Mouse (Mus musculus) heart, embryonic 10.5 days (tissue): ENCODE data around the gene Pla1a. TPM values are rescaled to one million over a fixed set of nuclear protein-coding genes. Genes with fewer than 3 reads are reported as not detected.

Source experiments
- DNase-seq: peaks from one replicate; pipeline ENCODE4 v3.0.0-alpha.2; 2017; ENCODE audit warnings: low spot score
- H3K27ac ChIP-seq: fragments of 300-500 bp; sonication (generic); 2 replicates; pipeline ENCODE4 v1.5.1; 2016; ENCODE audit warnings: mild to moderate bottlenecking
- H3K27me3 ChIP-seq: fragments of 300-500 bp; sonication (generic); 2 replicates; pipeline ENCODE4 v1.6.1; 2016; ENCODE audit warnings: mild to moderate bottlenecking; ENCODE audit not compliant: poor library complexity, insufficient read depth, severe bottlenecking
- H3K36me3 ChIP-seq: fragments of 300-500 bp; sonication (generic); 2 replicates; pipeline ENCODE4 v1.6.1; 2016; ENCODE audit warnings: mild to moderate bottlenecking, moderate library complexity
- H3K4me1 ChIP-seq: fragments of 300-500 bp; sonication (generic); 2 replicates; pipeline ENCODE4 v1.6.1; 2016; ENCODE audit warnings: mild to moderate bottlenecking
- H3K4me3 ChIP-seq: fragments of 300-500 bp; sonication (generic); 2 replicates; pipeline ENCODE4 v1.5.1; 2016; ENCODE audit warnings: mild to moderate bottlenecking, moderate library complexity
- H3K9me3 ChIP-seq: fragments of 300-500 bp; sonication (generic); 2 replicates; pipeline ENCODE4 v1.6.1; 2016; ENCODE audit warnings: mild to moderate bottlenecking, moderate library complexity
- WGBS: fragments of 180-500 bp; shearing (Covaris S2); methylation state at CpG from one replicate; pipeline ENCODE4 v1.1.7; 2016; 5-methylcytosine and 5-hydroxymethylcytosine counted together
- polyA plus RNA-seq: library from polyadenylated mRNA; unstranded; fragments of >200 nt; fragmentation: Nextera tagmentation; extraction: Ambion mirVana; gene quantifications from 2 replicates; pipeline ENCODE4 v1.2.1, GENCODE M21; 2016

Pla1a gene
- polyA plus RNA-seq, 1 experiment from 2014 or later: 0.19 TPM

DNA sequence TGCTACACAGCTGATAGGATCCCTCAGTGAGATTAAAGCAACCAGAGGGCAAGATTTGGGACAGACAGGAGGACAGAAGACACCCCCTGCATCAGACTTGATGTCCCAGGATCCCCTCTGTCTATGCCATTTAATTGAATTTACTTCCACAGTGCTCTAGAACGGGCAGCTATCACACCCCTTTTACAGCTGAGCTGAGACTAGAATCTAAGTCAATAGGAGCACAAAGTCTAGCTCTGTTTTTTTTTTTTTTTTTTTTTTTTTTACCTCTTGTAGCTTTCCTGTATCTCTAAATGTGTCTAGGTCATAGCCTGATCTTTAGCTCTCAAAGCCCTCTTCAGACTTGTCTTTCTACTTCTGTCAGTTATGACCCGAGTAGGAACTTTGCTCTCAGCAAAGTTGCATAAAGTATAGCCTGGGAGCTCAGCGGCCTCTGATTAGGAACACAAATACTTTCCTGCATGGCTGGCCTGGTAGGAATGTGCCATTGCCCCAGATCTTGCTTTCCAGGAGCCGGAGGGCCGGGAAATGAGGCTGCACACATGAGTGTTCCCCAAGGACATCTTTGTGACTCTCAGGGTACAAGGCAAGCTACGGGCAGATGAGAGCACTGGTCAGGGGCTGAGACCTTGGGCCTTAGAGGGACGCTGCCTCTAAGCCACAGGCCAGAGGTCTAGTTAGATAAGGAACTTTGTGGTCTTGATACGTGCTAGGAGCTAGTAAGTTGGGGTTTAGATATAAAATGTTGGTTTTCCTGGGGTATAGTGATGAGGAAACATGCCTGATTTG, 35.2 kb upstream of the Pla1a start:
- no peaks in the 10 kb centered on the region for H3K9me3 ChIP-seq
- H3K4me1 ChIP-seq: peaks cover 17% of the 10 kb centered on the region; the same call in 1 of the 2 replicates
- H3K4me3 ChIP-seq: no peak overlapping the region
- WGBS: 61% methylated on average over 8 of the region's 8 CpGs
- H3K27ac ChIP-seq: no peak overlapping the region
- DNase-seq: no peak
- no peaks in the 10 kb centered on the region for H3K36me3 ChIP-seq
- no peaks in the 10 kb centered on the region for H3K27me3 ChIP-seq

DNA sequence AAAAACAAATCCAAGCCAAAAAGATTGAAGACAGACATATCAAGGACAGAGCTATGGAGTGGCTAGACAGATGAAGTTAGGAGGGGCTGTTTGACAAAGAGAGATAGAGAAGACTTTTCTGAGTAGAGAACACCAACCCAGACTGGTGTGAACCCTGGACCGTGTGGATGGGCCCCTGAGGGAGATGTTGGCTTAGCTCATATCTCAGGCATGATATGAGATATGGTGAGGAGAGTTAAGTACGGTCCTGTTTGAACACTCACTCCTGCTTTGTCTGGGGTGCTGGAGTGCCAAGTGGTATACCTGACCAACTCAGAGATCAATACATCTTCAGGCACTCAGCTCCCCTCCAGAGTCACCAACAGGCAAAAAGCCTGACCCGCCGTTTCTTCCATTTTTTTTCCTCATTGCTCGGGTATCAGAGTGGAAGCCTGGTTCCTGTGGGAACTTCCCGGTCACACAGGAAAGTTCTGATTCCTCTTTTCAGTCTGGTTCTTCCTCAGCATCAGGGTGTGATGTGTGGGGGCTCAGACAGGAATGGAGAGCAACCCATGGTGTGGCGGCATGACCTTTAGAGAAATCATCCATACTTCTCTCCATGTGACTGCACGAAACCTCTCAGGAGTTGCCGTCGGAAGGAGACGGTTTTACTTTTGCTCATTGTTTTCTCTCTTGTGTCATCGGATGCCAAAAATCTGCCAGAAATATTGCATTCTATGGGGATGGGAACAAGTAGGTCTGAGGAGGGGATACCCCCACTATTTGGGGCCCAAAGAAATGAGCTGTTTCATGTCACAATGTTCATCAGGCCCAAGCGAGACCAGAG, 34.4 kb upstream of the Pla1a start:
- no peaks in the 10 kb centered on the region for H3K9me3 ChIP-seq
- H3K4me3 ChIP-seq: no peak overlapping the region
- H3K36me3 ChIP-seq: no peaks in the 10 kb centered on the region
- H3K4me1 ChIP-seq: peaks cover 17% of the 10 kb centered on the region; the same call in 1 of the 2 replicates
- H3K27me3 ChIP-seq: no peaks in the 10 kb centered on the region; the same call in 1 of the 2 replicates
- DNase-seq: no peak
- H3K27ac ChIP-seq: no peak overlapping the region
- WGBS: 75% methylated on average over 13 of the region's 13 CpGs

DNA sequence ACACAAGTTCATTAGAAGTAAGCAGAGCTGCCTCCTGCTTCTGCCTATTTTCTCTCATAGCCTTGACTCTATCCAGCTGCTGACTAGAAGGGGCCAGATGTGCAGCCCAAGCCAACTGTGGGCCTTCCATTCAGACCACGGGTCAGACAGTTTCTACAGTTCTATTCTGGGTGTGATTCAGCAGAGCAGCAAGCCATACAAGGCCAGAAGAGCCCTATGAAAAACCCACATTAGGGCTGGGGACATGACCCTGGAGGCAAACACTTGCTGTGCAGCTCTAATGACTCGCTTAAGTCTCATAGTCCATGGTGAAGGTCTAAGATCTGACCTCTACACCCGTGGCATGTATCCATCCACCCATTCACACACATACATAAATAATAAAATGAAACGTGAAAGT, 33.1 kb upstream of the Pla1a start:
- H3K4me1 ChIP-seq: peaks cover 17% of the 10 kb centered on the region; the same call in 1 of the 2 replicates
- no peak for DNase-seq
- 83% methylated on average over 4 of the region's 4 CpGs for WGBS

DNA sequence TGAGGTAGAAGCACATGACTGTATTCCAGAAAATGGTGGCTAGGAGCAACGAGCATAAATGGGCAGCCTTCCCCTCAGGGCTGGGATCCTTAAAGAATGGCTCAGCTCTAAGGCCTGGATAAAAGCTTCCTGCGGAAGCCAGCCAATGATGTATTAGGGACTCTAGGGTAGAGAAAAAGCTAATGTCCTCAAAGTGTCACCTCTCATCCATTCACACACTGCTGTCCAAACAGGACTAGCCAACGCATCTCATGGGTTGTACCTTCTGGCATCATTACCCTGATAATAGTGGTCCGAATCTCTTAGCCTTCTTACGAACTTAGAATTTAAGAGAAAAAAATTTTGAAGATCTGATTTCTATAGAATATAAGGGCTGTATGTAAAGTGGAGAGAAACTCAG, 30.4 kb upstream of the Pla1a start:
- WGBS: 86% methylated on average over 5 of the region's 5 CpGs

More for the DNA sequence above, 33.1 kb upstream of the Pla1a start:
- no peak overlapping the region for H3K4me3 ChIP-seq
- no peaks in the 10 kb centered on the region for H3K36me3 ChIP-seq
- no peaks in the 10 kb centered on the region; the same call in 1 of the 2 replicates for H3K27me3 ChIP-seq
- H3K27ac ChIP-seq: no peak overlapping the region
- H3K9me3 ChIP-seq: no peaks in the 10 kb centered on the region

DNA sequence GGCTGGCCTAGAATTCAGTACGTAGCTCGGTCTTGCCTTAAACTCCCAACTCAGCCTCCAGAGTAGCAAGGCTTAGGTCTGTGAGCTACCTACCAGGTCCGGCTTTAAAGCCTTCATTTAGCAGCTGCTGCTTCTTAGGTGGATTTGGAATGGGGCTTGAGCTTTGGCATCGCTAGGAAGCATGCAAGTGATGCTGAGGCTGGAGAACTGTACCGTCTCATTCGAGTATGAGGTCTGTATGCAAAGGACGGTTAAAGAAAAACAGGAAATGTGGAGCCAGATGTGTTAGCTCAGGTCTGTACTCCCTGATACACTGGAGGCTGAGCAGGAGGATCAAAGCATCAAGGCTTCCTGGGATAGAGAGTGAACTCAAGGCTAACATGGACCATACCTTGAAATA, 29.2 kb upstream of the Pla1a start:
- Histone ChIP-seq H3K4me3 (no peak overlapping the region), H3K27ac (no peak overlapping the region), H3K27me3 (no peaks in the 10 kb centered on the region; the same call in 1 of the 2 replicates), H3K9me3 (no peaks in the 10 kb centered on the region), H3K4me1 (peaks cover 2% of the 10 kb centered on the region; the same call in 1 of the 2 replicates), H3K36me3 (no peaks in the 10 kb centered on the region)
- no peak for DNase-seq
- 70% methylated on average over 7 of the region's 7 CpGs for WGBS

More for the DNA sequence above, 30.4 kb upstream of the Pla1a start:
- Histone ChIP-seq H3K27me3 (no peaks in the 10 kb centered on the region; the same call in 1 of the 2 replicates), H3K9me3 (no peaks in the 10 kb centered on the region), H3K27ac (no peak overlapping the region), H3K4me3 (no peak overlapping the region), H3K36me3 (no peaks in the 10 kb centered on the region), H3K4me1 (peaks cover 12% of the 10 kb centered on the region; the same call in 1 of the 2 replicates)
- no peak for DNase-seq

DNA sequence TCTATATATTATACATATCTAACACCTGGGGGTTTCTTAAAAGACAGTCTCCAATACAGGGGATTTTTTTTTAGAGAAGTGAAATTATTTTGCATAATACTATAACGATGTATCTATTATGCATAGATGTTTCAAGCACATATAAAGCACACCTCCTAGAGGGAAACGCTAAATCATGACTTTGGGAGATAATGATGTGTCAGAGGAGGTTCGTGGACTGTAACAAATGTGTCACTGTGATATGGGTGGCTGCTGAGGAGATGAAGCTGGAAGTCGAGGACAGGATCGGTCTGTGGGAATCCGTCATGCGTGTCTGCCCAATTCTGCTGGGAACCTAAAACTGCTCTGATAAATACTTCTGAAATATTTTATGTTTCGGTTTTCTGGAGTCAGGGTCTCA, 28.8 kb upstream of the Pla1a start:
- H3K27ac ChIP-seq: no peak overlapping the region
- DNase-seq: no peak
- H3K4me3 ChIP-seq: no peak overlapping the region
- H3K27me3 ChIP-seq: no peaks in the 10 kb centered on the region; the same call in 1 of the 2 replicates
- H3K4me1 ChIP-seq: no peaks in the 10 kb centered on the region
- H3K36me3 ChIP-seq: no peaks in the 10 kb centered on the region
- H3K9me3 ChIP-seq: no peaks in the 10 kb centered on the region
- WGBS: 79% methylated on average over 8 of the region's 8 CpGs

DNA sequence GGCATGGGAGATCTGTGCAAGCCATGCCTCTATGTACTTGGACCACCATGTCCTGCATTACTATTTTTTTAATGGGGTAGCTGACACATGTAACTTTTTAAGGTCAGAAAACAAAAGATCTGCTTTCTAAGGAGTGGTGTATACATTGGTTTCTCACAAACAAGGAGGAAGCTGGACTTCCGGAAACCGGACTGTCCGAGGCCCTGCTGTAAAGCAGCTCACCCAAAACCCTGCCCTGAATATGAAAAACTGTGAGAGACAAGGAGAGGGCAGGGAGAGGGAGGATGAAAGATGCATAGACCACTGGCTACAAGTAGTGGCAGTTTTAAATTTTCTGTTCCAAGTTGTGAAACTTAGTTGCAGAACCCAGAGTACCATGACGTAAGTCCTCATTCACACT, 27.0 kb upstream of the Pla1a start:
- H3K9me3 ChIP-seq: no peaks in the 10 kb centered on the region
- no peaks in the 10 kb centered on the region for H3K36me3 ChIP-seq
- H3K4me3 ChIP-seq: no peak overlapping the region
- H3K4me1 ChIP-seq: no peaks in the 10 kb centered on the region
- 93% methylated on average over 4 of the region's 4 CpGs for WGBS
- H3K27me3 ChIP-seq: peaks cover 5% of the 10 kb centered on the region
- H3K27ac ChIP-seq: no peak overlapping the region
- DNase-seq: no peak

DNA sequence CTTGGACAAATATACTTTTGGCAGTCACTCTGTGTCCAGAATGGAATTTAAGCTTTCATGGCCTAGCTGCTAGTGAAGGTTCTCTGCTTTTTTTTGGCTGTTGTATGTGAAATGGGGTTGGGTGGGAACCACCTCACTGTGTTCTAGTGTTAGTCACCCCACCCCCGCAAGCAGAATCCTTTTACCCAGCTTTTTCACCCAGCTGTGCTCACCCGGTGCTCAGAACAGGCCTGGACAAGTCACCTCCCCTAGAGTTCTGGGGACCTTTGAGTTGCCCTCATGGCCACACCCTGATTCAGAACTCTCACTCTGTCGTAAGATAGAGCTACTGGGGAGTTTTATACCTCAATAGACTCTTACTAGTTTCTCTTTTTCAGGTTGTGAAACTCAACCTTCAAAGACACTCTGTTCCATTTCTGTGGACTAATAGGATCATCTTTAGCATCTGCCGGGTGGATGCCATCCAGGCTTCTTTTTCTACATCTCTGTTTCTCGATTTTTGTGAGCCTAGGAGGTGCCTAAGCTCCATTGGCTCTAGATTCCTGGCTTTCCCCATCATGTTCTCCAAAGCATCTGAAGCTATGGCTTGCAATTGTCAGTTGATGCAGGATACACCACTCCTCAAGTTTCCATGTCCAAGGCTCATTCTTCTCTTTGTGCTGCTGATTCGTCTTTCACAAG, 25.8 kb upstream of the Pla1a start:
- Histone ChIP-seq H3K27me3 (peaks cover 5% of the 10 kb centered on the region), H3K27ac (no peak overlapping the region), H3K9me3 (no peaks in the 10 kb centered on the region), H3K4me3 (no peak overlapping the region), H3K4me1 (no peaks in the 10 kb centered on the region), H3K36me3 (no peaks in the 10 kb centered on the region)
- WGBS: 63% methylated on average over 6 of the region's 6 CpGs
- DNase-seq: no peak

DNA sequence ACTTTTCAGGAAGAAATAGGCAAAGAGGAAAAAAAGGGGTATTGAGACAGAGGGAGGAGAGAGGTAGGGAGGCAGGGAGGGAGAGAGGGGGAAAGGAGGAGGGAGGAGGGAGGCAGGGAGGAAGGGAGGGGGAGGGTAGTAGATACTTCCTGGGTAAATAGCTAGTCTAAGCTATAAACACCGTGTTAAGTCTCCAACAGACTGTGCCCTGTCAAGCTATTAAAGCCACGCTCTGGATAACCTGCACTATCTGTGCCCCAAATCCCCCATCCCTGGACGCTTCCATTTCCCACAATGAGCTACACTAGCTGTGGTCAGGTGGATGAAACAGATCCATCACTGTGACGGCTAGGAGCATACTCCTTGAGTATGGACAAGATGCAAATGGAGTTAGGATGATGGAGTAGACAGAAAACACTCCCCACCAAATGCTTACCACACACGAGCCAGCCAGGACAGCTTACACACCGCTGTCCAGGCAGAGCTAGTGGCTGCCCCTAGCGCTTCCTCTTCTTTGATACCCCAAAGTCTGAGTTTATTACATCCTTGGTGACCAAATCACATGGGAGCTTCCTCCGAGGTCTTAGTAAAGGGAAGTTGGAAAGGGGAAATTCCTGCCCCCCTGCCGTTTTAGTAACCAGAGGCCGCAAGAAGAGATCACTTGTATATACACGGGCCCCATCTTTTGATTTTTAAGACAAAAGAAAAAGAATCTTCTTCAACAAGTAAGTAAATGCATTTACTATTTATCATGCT, 24.0 kb upstream of the Pla1a start:
- no peak for DNase-seq
- Histone ChIP-seq H3K27ac (no peak overlapping the region), H3K27me3 (peaks cover 5% of the 10 kb centered on the region; the same call in 1 of the 2 replicates), H3K4me1 (peaks cover under 1% of the 10 kb centered on the region; the same call in 1 of the 2 replicates), H3K9me3 (no peaks in the 10 kb centered on the region), H3K36me3 (no peaks in the 10 kb centered on the region), H3K4me3 (no peak overlapping the region)
- WGBS: 52% methylated on average over 11 of the region's 11 CpGs

DNA sequence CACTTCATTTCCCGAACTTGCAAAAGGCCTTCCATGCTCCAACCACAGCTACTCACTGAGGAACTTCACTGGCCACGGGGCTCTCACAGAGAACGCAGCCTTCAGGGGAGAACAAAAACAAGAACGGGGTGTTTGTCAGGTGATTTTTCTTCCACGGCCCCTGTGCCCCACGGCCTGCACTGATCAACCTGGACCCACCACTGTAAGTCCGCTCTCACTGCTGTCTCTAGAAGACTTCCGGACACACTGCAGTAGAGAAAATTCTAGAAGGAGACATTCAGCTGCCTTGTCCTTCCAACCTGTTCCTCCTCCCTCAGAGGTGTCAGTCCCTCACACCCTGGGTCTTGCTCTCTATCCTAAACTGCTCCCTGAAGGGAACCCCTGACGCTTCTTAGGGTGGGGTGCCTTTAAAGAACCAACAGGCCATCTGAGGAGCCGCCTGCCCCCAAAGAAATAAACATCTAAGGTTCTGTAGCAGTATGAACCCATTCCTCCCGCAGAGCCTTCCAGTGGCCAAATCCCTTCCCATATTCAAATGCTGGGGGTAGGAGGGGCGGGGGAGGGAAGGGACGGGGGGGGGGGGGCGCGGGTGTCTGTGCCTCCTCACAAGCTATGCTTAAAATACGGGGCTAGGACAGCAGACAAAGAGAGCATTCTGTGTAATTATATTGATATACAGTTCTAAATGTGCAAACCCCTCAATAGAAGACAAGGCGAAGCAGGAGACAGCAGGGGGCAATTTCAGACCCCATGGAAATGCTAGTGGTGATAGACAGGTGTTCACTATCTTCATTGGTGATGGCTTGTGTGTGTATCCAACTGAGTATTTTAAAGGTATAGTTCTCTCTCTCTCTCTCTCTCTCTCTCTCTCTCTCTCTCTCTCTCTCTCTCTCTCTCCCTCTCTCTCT, 22.8 kb upstream of the Pla1a start, which contains the start of gene Cd80:
TSS of gene Cd80 (plus strand) at position 51 of the 908 bp plus-strand sequence.
- Histone ChIP-seq H3K4me3 (no peak within 1 kb of the TSS), H3K27me3 (peaks cover 5% of the 10 kb centered on the region; the same call in 1 of the 2 replicates), H3K4me1 (peaks cover 10% of the 10 kb centered on the region), H3K27ac (no peak within 1 kb of the TSS), H3K36me3 (no peaks in the 10 kb centered on the region), H3K9me3 (no peaks in the 10 kb centered on the region)
- no peak for DNase-seq
- WGBS: 63% methylated on average over 17 of the region's 17 CpGs

DNA sequence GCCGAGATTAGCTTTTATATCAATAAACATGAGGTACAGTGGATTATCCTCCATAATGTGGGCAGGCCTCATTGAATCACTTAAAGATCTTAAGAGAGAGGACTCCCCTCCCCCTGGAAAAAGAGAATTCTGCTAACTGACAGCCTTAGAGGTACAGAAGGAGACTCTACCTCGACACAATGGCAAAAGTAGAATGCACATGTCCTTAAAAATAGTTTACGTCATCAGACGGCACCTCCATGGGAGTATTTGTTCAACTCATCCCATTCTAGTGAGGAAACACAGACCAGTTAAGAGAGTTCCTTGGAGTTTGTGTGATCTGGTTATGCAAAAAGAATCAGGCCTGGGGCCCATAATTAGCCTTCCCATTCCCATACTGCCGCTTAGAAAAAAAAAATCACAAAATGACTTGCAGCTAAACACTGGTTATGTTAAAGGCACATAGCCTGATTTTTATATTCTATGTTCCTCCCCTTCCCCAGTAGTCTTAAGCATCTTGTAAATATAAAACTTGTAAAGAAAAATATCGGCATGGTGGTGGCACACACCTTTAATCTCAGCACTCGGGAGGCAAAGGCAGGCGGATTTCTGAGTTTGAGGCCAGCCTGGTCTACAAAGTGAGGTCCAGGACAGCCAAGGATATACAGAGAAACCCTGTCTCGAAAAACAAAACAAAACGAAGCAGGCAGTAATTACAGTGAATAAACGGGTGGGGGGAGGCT, 21.7 kb upstream of the Pla1a start:
- H3K36me3 ChIP-seq: peaks cover 9% of the 10 kb centered on the region
- WGBS: 73% methylated on average over 11 of the region's 11 CpGs

More for the DNA sequence above, 21.7 kb upstream of the Pla1a start:
- no peak for DNase-seq
- Histone ChIP-seq H3K27ac (no peak overlapping the region), H3K4me3 (no peak overlapping the region), H3K4me1 (peaks cover 10% of the 10 kb centered on the region), H3K27me3 (peaks cover 5% of the 10 kb centered on the region; the same call in 1 of the 2 replicates), H3K9me3 (no peaks in the 10 kb centered on the region)
